Mouse (Mus musculus): ENCODE measurements around the gene Mlana. TPM values are rescaled to one million over a fixed set of nuclear protein-coding genes. Genes with fewer than 3 reads are reported as not detected.

The Mlana gene
- total RNA-seq, 2 experiments from 2014 or later, result not detected

- no peak for DNase-seq
Measured at GRCm38 (mm10) chr19:29675562-29676078, 22.0 kb upstream of the Mlana start.

DNA sequence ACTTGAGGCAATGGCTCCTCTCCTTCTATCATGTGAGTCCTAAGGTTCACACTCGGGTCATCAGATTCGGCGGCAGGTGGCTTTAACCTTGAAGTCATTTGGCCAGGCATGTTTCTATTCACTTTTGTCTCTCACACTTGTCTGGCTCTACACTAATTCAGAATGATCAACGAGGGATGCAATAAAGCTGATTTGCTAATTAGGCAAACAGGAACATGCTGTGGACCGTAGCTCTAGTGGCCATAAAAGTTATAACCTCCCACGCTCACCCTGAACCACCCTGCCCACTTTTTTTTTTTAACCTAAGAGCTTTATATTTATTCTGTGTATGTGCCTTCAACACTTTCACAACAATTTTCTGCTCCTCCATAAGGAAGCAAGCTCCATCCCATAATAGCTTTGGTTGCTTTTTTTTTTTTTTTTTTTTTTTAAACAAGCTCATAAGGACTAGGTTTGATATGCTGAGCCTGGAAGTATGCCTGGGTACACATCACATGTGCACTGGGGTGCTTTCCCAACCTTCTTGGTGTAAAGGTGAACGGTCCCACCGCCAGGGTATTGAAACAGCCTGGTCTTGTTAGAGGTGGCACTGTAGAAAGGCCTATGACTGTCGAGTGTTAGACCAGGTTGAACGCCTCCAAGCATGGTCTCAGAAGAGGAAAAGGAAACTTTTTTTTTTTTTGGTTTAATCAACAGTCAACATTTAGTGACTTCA, 21.0 kb upstream of the Mlana start:
- no peak for DNase-seq

DNA sequence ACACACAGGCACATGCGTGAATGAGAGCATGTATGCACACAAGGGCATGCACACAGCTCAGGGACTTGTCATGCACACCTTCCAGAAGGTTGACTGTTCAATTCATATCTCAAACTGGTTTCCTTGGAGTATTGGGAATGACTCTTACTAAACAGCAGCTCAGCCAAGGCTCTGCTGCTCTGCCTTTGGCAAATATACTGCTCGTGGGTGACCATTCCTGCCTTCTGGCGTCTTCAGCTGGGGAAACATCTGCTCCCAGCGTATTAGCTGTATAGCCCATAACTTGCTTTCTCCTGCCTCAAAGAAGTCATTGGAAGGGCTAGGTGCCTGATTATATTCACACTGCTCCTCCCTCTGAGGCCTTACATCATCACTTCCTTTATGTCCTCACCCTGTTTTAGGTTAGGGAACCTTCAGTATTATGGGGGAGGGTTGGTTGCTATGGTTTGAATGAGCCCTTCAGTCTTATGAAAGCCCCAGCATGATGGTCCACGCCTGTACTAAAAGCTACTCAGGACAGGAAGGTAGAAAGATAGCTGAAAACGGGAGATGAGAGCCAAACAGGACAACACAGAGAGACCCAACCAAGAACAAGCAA, 19.3 kb upstream of the Mlana start:
- DNase-seq, result no peak

DNA sequence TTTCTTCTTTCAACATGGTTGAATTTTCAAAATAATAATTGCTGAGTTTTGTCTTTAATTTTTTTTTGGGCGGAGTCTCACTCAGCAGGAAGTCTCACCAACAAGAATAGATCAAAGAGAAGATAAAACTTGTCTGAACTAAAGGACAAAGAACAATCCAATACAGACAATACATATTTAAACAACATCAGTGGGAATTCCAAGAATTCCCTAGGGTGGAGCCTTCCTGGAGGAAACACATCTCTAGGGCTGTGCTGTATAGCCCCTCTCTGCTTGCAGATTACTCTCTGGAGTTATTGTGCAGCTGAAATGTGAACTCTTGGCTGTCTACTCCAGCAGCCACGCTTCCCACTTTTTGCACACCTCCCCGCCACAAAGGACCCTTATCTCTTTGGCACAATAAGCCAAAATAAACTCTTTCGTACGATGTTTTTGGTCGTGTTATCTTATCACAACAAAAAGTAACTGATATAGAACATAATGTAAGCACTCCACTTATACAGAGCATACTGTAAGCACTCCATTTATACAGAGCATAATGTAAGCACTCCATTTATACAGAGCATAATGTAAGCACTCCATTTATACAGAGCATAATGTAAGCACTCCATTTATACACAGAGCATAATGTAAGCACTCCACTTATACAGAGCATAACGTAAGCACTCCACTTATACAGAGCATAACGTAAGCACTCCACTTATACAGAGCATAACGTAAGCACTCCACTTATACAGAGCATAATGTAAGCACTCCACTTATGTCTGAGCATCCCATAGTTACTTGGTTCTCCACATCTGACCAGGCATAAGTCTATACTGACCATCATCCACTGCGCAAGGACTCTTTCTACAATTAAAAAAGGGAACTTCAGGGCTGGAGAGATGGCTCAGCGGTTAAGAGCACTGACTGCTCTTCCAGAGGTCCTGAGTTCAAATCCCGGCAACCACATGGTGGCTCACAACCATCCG, 17.2 kb upstream of the Mlana start:
- DNase-seq, result no peak

GRCm38 (mm10) chr19:29683844-29684540, 13.6 kb upstream of the Mlana start:
- DNase-seq, result peak; percentile 49

DNA sequence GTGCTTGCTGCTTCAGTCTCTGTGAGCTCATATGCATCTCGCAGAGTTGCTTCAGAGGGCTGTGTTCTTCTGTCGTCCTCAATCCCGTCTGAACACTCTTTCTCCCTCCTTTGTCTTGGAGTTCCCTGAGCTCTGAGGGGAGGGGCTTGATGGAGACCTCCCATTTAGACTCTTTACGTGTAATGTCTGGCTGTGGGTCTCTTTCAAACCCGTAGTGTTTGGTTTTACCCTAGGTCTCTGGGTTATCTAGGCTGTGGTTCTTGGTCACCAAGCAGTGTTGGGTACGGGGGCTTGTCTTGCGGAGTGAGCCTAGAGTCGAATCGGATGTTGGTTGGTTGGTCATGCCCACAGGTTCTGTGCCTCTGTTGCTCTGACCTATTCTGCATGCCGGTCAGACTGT, 2.6 kb upstream of the Mlana start:
- DNase-seq, result no peak

GRCm38 (mm10) chr19:29696309-29696708, 1.3 kb upstream of the Mlana start:
- no peak for DNase-seq

GRCm38 (mm10) chr19:29696840-29697239, 784 bp upstream of the Mlana start:
- DNase-seq, result no peak

- no peak for DNase-seq
Measured at GRCm38 (mm10) chr19:29701707-29702106, 4.1 kb downstream of the Mlana start.

DNA sequence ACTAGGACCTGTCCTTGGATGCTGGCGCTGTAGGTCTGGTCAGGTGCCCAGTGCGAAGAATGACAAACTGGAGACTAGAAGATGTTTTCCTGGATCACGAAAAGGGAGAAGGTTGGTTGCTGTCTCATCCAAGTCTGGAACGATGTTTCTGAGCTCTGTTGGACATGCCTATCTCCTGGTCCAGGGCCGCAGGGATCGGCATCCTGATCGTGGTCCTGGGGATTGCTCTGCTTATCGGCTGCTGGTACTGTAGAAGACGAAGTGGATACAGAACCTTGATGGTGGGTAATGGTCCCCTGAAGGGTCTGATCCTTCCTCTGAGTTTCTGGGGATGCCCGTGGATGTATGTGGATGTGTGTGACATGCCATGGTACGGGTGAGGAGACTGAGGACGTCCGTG, 6.8 kb downstream of the Mlana start:
- DNase-seq, result no peak

DNA sequence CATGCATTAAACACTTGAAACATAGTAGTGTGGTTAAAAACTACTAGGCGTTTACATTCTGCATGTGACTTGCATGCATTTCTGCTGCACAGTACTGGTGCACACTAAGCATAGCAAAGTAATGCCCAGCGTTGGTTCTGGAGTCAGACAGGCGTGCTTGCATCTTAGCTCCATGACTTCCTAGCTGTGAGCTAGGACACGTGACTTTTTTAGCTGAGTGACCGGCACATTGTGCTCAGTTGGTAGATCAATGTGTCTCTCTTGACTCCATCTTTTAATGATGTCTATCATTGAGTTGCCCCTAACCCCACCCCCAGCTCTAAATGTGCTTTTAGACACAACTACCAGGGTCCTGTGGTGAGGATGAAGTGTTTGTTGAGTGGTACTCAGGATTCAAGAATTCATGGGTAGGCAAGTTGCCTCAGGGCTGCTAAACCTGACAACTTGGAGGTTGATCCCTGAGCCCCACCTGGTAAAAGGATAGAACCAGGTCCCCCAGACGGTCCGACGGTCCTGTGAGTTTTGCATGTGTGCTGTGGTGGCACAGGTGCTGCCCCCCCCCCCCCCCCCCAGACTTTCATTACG, 9.8 kb downstream of the Mlana start:
- DNase-seq, result no peak

GRCm38 (mm10) chr19:29708003-29708402, 10.4 kb downstream of the Mlana start:
- DNase-seq, result no peak

- DNase-seq, result no peak
Measured at GRCm38 (mm10) chr19:29708461-29708860, 10.8 kb downstream of the Mlana start.

DNA sequence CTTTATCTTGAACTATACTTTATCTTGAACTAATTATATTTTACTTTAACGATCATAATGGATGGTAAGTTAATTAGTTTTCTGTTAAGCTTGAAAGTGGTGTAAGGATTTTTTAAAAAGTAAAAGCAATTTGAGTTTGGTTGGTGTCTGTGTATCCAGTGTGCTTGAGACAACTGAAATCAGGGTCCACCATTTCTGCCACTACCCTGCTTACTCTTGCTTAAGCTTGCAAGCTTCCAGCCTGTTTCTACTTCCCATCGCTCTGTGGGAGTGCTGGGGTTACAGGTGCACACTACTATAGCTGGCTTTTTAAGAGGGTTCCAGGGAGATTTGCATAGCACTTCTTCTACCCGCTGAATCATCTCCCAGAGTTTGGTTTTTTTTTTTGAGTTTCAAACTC, 11.8 kb downstream of the Mlana start:
- no peak for DNase-seq

DNA sequence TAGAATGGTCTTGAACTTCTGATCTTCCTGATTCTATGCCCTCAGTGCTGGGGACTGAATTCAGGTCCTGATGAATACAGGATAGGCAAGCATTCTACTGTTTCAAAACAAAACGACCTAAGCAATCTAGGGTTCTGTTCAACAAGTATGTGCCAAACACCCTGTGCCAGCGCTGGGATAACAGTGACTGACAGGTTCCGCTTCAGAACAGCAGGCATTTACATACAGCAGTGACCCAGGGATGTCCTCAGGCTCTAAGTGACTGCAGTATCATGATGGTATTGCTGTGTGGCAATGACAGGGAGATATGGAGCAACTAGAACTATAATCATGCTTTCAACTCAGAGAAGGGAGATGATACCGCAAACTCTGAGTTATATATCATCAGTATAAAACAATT, 15.8 kb downstream of the Mlana start:
- no peak for DNase-seq

GRCm38 (mm10) chr19:29717854-29718253, 20.2 kb downstream of the Mlana start:
- no peak for DNase-seq

DNA sequence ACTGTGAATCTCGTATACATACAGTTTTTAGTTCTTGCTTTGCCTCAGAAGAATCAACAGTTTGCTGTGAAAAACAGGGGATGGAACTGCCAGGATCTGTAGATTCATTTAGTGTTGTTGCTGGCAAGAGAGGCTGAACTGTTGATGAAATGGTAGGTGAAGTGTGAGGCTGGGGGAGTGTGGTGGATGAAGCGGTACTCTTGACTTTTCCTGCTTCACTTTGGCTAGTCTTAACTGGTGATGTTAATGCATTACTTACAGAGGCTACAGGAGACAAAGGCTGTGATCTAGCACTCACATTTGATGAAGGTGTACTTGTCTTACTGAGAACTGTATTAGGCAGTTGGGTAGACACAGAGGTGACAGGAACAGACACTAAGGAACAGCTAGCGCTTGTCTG, 20.9 kb downstream of the Mlana start:
- no peak for DNase-seq

- no peak for DNase-seq
Measured at GRCm38 (mm10) chr19:29735421-29735820, 37.8 kb downstream of the Mlana start.

GRCm38 (mm10) chr19:29739608-29740007, 42.0 kb downstream of the Mlana start:
- no peak for DNase-seq

DNA sequence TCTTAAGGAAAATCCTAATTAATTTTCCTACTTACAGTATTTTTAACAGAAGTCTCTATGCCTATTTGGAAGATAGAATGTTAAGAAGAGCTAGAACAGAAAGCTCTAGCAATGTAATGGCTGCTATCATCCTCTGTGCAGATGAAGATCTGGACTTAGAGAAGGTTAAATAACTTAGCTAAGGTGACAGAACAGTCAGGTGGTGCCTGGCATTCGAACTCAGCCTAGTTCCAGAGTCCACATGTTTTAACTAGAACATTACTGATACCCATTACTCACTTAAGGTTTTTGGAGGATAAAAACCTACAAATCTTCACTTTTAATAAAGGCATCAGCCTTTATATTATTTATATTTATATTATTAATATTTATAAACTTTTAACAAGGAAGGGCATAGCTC, 43.0 kb downstream of the Mlana start:
- DNase-seq, result no peak

GRCm38 (mm10) chr19:29743531-29743930, 45.9 kb downstream of the Mlana start:
- no peak for DNase-seq

GRCm38 (mm10) chr19:29750994-29751393, 53.4 kb downstream of the Mlana start:
- no peak for DNase-seq

Data from gastrocnemius, postnatal 25 days (tissue).